Mouse (Mus musculus): ENCODE measurements at regions not wholly inside any gene's neighbourhood (a gene's known extent, or its start where the extent isn't known, plus 50 kb on each side); places are given as distances from the start of the nearest gene placed in this dataset.
"Not testable (repeated sequence)": the region's sequence is repeated elsewhere in the genome, so short reads cannot be mapped to it uniquely, and the experiment has no call there.

- Histone ChIP-seq H3K9ac (ENCODE audit: low read length) (no peak overlapping the region), H3K9me3 (ENCODE audit: control insufficient read depth, low read length) (peaks cover 7% of the 10 kb centered on the region), H3K4me1 (ENCODE audit: control insufficient read depth in 2 of 2, insufficient read depth in 2 of 2, low read length in 2 of 2) (no peaks in the 10 kb centered on the region), H3K27ac (replicated peaks in 1 of 2; ENCODE audit: control insufficient read depth in 1 of 2, insufficient read depth in 1 of 2, low read depth in 2 of 2, low read length in 2 of 2) (no peak overlapping the region), H3K4me3 (ENCODE audit: control insufficient read depth in 1 of 2, insufficient read depth in 1 of 2, low read depth in 1 of 2, low read length in 2 of 2) (no peak overlapping the region), H3K4me2 (ENCODE audit: low read length) (no peak overlapping the region), H3K27me3 (ENCODE audit: control insufficient read depth, insufficient read depth, low read length) (no peaks in the 10 kb centered on the region), H3K36me3 (ENCODE audit: control insufficient read depth, insufficient read depth, low read length) (no peaks in the 10 kb centered on the region)
- no peak for ATAC-seq (ENCODE audit: insufficient number of reproducible peaks, insufficient read depth, low FRiP score, low read depth)
- 90% methylated on average over 4 of the region's 4 CpGs for WGBS
Observed at GRCm38 (mm10) chr13:75295818-75296217, 206.2 kb downstream of the Pcsk1 start.

- no peaks in the 10 kb centered on the region for H3K9me3 ChIP-seq (ENCODE audit: control insufficient read depth, low read length)
- H3K4me3 ChIP-seq (ENCODE audit: control insufficient read depth in 1 of 2, insufficient read depth in 1 of 2, low read depth in 1 of 2, low read length in 2 of 2), result no peak overlapping the region
- H3K4me1 ChIP-seq (ENCODE audit: control insufficient read depth in 2 of 2, insufficient read depth in 2 of 2, low read length in 2 of 2), result no peaks in the 10 kb centered on the region
- H3K4me2 ChIP-seq (ENCODE audit: low read length), result no peak overlapping the region
- no peaks in the 10 kb centered on the region for H3K27me3 ChIP-seq (ENCODE audit: control insufficient read depth, insufficient read depth, low read length)
- no peaks in the 10 kb centered on the region for H3K36me3 ChIP-seq (ENCODE audit: control insufficient read depth, insufficient read depth, low read length)
- no peak for ATAC-seq (ENCODE audit: insufficient number of reproducible peaks, insufficient read depth, low FRiP score, low read depth)
- no peak overlapping the region for H3K9ac ChIP-seq (ENCODE audit: low read length)
- H3K27ac ChIP-seq (replicated peaks in 1 of 2; ENCODE audit: control insufficient read depth in 1 of 2, insufficient read depth in 1 of 2, low read depth in 2 of 2, low read length in 2 of 2), result no peak overlapping the region
Observed at GRCm38 (mm10) chr13:75319780-75320179, 230.2 kb downstream of the Pcsk1 start.

GRCm38 (mm10) chr13:75320239-75320638 lies 230.6 kb downstream of the Pcsk1 start:
- Histone ChIP-seq H3K4me1 (ENCODE audit: control insufficient read depth in 2 of 2, insufficient read depth in 2 of 2, low read length in 2 of 2) (no peaks in the 10 kb centered on the region), H3K4me2 (ENCODE audit: low read length) (no peak overlapping the region), H3K27ac (replicated peaks in 1 of 2; ENCODE audit: control insufficient read depth in 1 of 2, insufficient read depth in 1 of 2, low read depth in 2 of 2, low read length in 2 of 2) (no peak overlapping the region), H3K36me3 (ENCODE audit: control insufficient read depth, insufficient read depth, low read length) (no peaks in the 10 kb centered on the region), H3K9ac (ENCODE audit: low read length) (no peak overlapping the region), H3K27me3 (ENCODE audit: control insufficient read depth, insufficient read depth, low read length) (no peaks in the 10 kb centered on the region), H3K9me3 (ENCODE audit: control insufficient read depth, low read length) (no peaks in the 10 kb centered on the region), H3K4me3 (ENCODE audit: control insufficient read depth in 1 of 2, insufficient read depth in 1 of 2, low read depth in 1 of 2, low read length in 2 of 2) (no peak overlapping the region)
- ATAC-seq (ENCODE audit: insufficient number of reproducible peaks, insufficient read depth, low FRiP score, low read depth), result no peak
- WGBS, result 56% methylated on average over 1 of the region's 1 CpGs

- 81% methylated on average over 5 of the region's 5 CpGs for WGBS
- no peaks in the 10 kb centered on the region for H3K36me3 ChIP-seq (ENCODE audit: control insufficient read depth, insufficient read depth, low read length)
- no peak for ATAC-seq (ENCODE audit: insufficient number of reproducible peaks, insufficient read depth, low FRiP score, low read depth)
- H3K9me3 ChIP-seq (ENCODE audit: control insufficient read depth, low read length), result no peaks in the 10 kb centered on the region
- no peak overlapping the region for H3K4me2 ChIP-seq (ENCODE audit: low read length)
- no peak overlapping the region for H3K9ac ChIP-seq (ENCODE audit: low read length)
- no peaks in the 10 kb centered on the region for H3K27me3 ChIP-seq (ENCODE audit: control insufficient read depth, insufficient read depth, low read length)
- no peak overlapping the region for H3K4me3 ChIP-seq (ENCODE audit: control insufficient read depth in 1 of 2, insufficient read depth in 1 of 2, low read depth in 1 of 2, low read length in 2 of 2)
- no peak overlapping the region for H3K27ac ChIP-seq (replicated peaks in 1 of 2; ENCODE audit: control insufficient read depth in 1 of 2, insufficient read depth in 1 of 2, low read depth in 2 of 2, low read length in 2 of 2)
- no peaks in the 10 kb centered on the region for H3K4me1 ChIP-seq (ENCODE audit: control insufficient read depth in 2 of 2, insufficient read depth in 2 of 2, low read length in 2 of 2)
Observed at GRCm38 (mm10) chr13:75337054-75337453, 247.4 kb downstream of the Pcsk1 start.

- H3K36me3 ChIP-seq (ENCODE audit: control insufficient read depth, insufficient read depth, low read length), result no peaks in the 10 kb centered on the region
- no peak for ATAC-seq (ENCODE audit: insufficient number of reproducible peaks, insufficient read depth, low FRiP score, low read depth)
- WGBS, result 73% methylated on average over 7 of the region's 7 CpGs
Observed at GRCm38 (mm10) chr13:75343422-75343821, 253.8 kb downstream of the Pcsk1 start.

GRCm38 (mm10) chr13:75366723-75367426 lies 277.2 kb downstream of the Pcsk1 start:
- Histone ChIP-seq H3K9ac (ENCODE audit: low read length) (no peak overlapping the region), H3K4me1 (ENCODE audit: control insufficient read depth in 2 of 2, insufficient read depth in 2 of 2, low read length in 2 of 2) (no peaks in the 10 kb centered on the region), H3K4me3 (ENCODE audit: control insufficient read depth in 1 of 2, insufficient read depth in 1 of 2, low read depth in 1 of 2, low read length in 2 of 2) (no peak overlapping the region), H3K36me3 (ENCODE audit: control insufficient read depth, insufficient read depth, low read length) (no peaks in the 10 kb centered on the region), H3K27me3 (ENCODE audit: control insufficient read depth, insufficient read depth, low read length) (no peaks in the 10 kb centered on the region), H3K4me2 (ENCODE audit: low read length) (no peak overlapping the region), H3K27ac (replicated peaks in 1 of 2; ENCODE audit: control insufficient read depth in 1 of 2, insufficient read depth in 1 of 2, low read depth in 2 of 2, low read length in 2 of 2) (no peak overlapping the region), H3K9me3 (ENCODE audit: control insufficient read depth, low read length) (no peaks in the 10 kb centered on the region)
- WGBS, result 67% methylated on average over 3 of the region's 3 CpGs
- no peak for ATAC-seq (ENCODE audit: insufficient number of reproducible peaks, insufficient read depth, low FRiP score, low read depth)

More at GRCm38 (mm10) chr13:75343422-75343821, 253.8 kb downstream of the Pcsk1 start:
- no peak overlapping the region for H3K9ac ChIP-seq (ENCODE audit: low read length)
- H3K4me3 ChIP-seq (ENCODE audit: control insufficient read depth in 1 of 2, insufficient read depth in 1 of 2, low read depth in 1 of 2, low read length in 2 of 2), result no peak overlapping the region
- H3K9me3 ChIP-seq (ENCODE audit: control insufficient read depth, low read length), result no peaks in the 10 kb centered on the region
- H3K27me3 ChIP-seq (ENCODE audit: control insufficient read depth, insufficient read depth, low read length), result no peaks in the 10 kb centered on the region
- H3K27ac ChIP-seq (replicated peaks in 1 of 2; ENCODE audit: control insufficient read depth in 1 of 2, insufficient read depth in 1 of 2, low read depth in 2 of 2, low read length in 2 of 2), result no peak overlapping the region
- H3K4me1 ChIP-seq (ENCODE audit: control insufficient read depth in 2 of 2, insufficient read depth in 2 of 2, low read length in 2 of 2), result no peaks in the 10 kb centered on the region
- no peak overlapping the region for H3K4me2 ChIP-seq (ENCODE audit: low read length)

GRCm38 (mm10) chr13:75368249-75368800 lies 278.7 kb downstream of the Pcsk1 start:
- Histone ChIP-seq H3K4me3 (ENCODE audit: control insufficient read depth in 1 of 2, insufficient read depth in 1 of 2, low read depth in 1 of 2, low read length in 2 of 2) (no peak overlapping the region), H3K27ac (replicated peaks in 1 of 2; ENCODE audit: control insufficient read depth in 1 of 2, insufficient read depth in 1 of 2, low read depth in 2 of 2, low read length in 2 of 2) (no peak overlapping the region), H3K9me3 (ENCODE audit: control insufficient read depth, low read length) (no peaks in the 10 kb centered on the region), H3K4me2 (ENCODE audit: low read length) (no peak overlapping the region), H3K27me3 (ENCODE audit: control insufficient read depth, insufficient read depth, low read length) (no peaks in the 10 kb centered on the region), H3K9ac (ENCODE audit: low read length) (no peak overlapping the region), H3K4me1 (ENCODE audit: control insufficient read depth in 2 of 2, insufficient read depth in 2 of 2, low read length in 2 of 2) (no peaks in the 10 kb centered on the region), H3K36me3 (ENCODE audit: control insufficient read depth, insufficient read depth, low read length) (no peaks in the 10 kb centered on the region)
- ATAC-seq (ENCODE audit: insufficient number of reproducible peaks, insufficient read depth, low FRiP score, low read depth), result no peak
- 52% methylated on average over 7 of the region's 7 CpGs for WGBS

- ATAC-seq (ENCODE audit: insufficient number of reproducible peaks, insufficient read depth, low FRiP score, low read depth); H3K27me3 ChIP-seq (ENCODE audit: control insufficient read depth, insufficient read depth, low read length); H3K27ac ChIP-seq (replicated peaks in 1 of 2; ENCODE audit: control insufficient read depth in 1 of 2, insufficient read depth in 1 of 2, low read depth in 2 of 2, low read length in 2 of 2); H3K9me3 ChIP-seq (ENCODE audit: control insufficient read depth, low read length); H3K4me2 ChIP-seq (ENCODE audit: low read length); H3K4me3 ChIP-seq (ENCODE audit: control insufficient read depth in 1 of 2, insufficient read depth in 1 of 2, low read depth in 1 of 2, low read length in 2 of 2); H3K9ac ChIP-seq (ENCODE audit: low read length); H3K4me1 ChIP-seq (ENCODE audit: control insufficient read depth in 2 of 2, insufficient read depth in 2 of 2, low read length in 2 of 2); H3K36me3 ChIP-seq (ENCODE audit: control insufficient read depth, insufficient read depth, low read length): not testable (repeated sequence)
- WGBS, result 79% methylated on average over 3 of the region's 3 CpGs
Observed at GRCm38 (mm10) chr13:75377100-75377499, 287.5 kb downstream of the Pcsk1 start.
